Mouse (Mus musculus): ENCODE data around the gene Ptpn6. TPM values are rescaled to one million over a fixed set of nuclear protein-coding genes. Genes with fewer than 3 reads are reported as not detected.

The Ptpn6 gene
- polyA plus RNA-seq, 1 experiment from 2014 or later = 4.7 TPM

- Histone ChIP-seq H3K4me2 (ENCODE audit: low read length) (no peak overlapping the region), H3K9ac (ENCODE audit: low read length) (no peak overlapping the region), H3K4me1 (ENCODE audit: control insufficient read depth, insufficient read depth, low read length) (no peaks in the 10 kb centered on the region), H3K36me3 (ENCODE audit: control insufficient read depth, insufficient read depth, low read length) (no peaks in the 10 kb centered on the region), H3K27ac (ENCODE audit: low read depth, low read length) (no peak overlapping the region), H3K9me3 (replicated peaks; ENCODE audit: control insufficient read depth, low read length) (no peaks in the 10 kb centered on the region), H3K4me3 (ENCODE audit: low read depth, low read length) (no peak overlapping the region), H3K27me3 (replicated peaks; ENCODE audit: control insufficient read depth, insufficient read depth, low read length) (no peaks in the 10 kb centered on the region)
- ATAC-seq (no peak), DNase-seq (ENCODE audit: low spot score) (no peak)
- whole genome bisulfite sequencing = 91% methylated on average over 8 of the region's 8 CpGs
Observed at GRCm38 (mm10) chr6:124729850-124730705, 8.4 kb downstream of the Ptpn6 start.

DNA sequence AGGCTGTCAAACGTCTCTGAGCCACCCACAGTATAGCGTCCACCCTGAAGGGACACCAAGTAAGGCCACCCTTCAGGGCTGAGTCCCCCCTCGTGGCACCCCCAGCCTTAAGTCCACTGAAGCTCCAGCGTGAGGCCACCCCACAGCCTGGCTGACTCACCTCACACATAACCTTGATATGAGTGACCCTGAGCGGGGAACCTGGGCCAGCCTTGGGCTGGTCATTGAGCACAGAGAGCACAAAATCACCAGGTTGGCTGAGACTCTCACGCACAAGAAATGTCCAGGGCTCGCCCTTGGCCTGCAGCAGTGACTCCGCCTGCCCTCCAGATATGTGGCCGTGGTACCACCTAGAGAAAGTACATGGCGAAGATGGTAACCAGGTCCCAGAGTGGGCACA is 9.9 kb downstream of the Ptpn6 start:
- Histone ChIP-seq H3K27ac (ENCODE audit: low read depth, low read length) (no peak overlapping the region), H3K9me3 (replicated peaks; ENCODE audit: control insufficient read depth, low read length) (no peaks in the 10 kb centered on the region), H3K4me2 (ENCODE audit: low read length) (no peak overlapping the region), H3K9ac (ENCODE audit: low read length) (no peak overlapping the region), H3K4me1 (ENCODE audit: control insufficient read depth, insufficient read depth, low read length) (no peaks in the 10 kb centered on the region), H3K36me3 (ENCODE audit: control insufficient read depth, insufficient read depth, low read length) (no peaks in the 10 kb centered on the region), H3K4me3 (ENCODE audit: low read depth, low read length) (no peak overlapping the region), H3K27me3 (replicated peaks; ENCODE audit: control insufficient read depth, insufficient read depth, low read length) (no peaks in the 10 kb centered on the region)
- 89% methylated on average over 10 of the region's 10 CpGs for WGBS
- ATAC-seq (no peak), DNase-seq (ENCODE audit: low spot score) (no peak)

DNA sequence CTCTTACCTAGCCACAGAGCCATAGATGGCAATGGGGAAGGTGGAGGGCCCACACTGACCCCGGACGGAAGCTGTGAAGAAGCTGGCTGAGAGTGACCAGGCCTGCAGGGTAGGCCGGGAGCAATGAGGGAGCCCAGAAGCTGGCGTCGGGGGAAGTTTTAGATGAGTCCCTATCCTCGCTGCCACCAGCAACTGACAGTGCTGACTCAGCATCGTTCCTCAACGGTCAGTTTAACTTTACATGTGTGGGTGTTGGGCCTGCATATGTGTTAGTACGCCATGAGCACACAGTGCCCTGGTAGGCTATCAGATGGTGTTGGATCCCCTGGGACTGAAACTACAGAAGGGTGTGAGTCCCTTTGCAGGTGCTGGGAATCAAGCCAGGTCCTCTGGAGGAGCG is 14.0 kb downstream of the Ptpn6 start:
- Histone ChIP-seq H3K4me1 (ENCODE audit: control insufficient read depth, insufficient read depth, low read length) (no peaks in the 10 kb centered on the region), H3K27ac (ENCODE audit: low read depth, low read length) (no peak overlapping the region), H3K9ac (ENCODE audit: low read length) (no peak overlapping the region), H3K36me3 (ENCODE audit: control insufficient read depth, insufficient read depth, low read length) (no peaks in the 10 kb centered on the region), H3K4me3 (ENCODE audit: low read depth, low read length) (no peak overlapping the region), H3K27me3 (replicated peaks; ENCODE audit: control insufficient read depth, insufficient read depth, low read length) (no peaks in the 10 kb centered on the region), H3K4me2 (ENCODE audit: low read length) (no peak overlapping the region), H3K9me3 (replicated peaks; ENCODE audit: control insufficient read depth, low read length) (no peaks in the 10 kb centered on the region)
- ATAC-seq = no peak
- no peak for DNase-seq (ENCODE audit: low spot score)
- 90% methylated on average over 10 of the region's 10 CpGs for WGBS

- H3K27ac ChIP-seq (ENCODE audit: low read depth, low read length) = no peak overlapping the region
- H3K4me3 ChIP-seq (ENCODE audit: low read depth, low read length) = no peak overlapping the region
- no peaks in the 10 kb centered on the region for H3K4me1 ChIP-seq (ENCODE audit: control insufficient read depth, insufficient read depth, low read length)
- no peaks in the 10 kb centered on the region for H3K9me3 ChIP-seq (replicated peaks; ENCODE audit: control insufficient read depth, low read length)
- ATAC-seq (no peak), DNase-seq (ENCODE audit: low spot score) (no peak)
- WGBS = 85% methylated on average over 8 of the region's 8 CpGs
- no peak overlapping the region for H3K4me2 ChIP-seq (ENCODE audit: low read length)
- H3K27me3 ChIP-seq (replicated peaks; ENCODE audit: control insufficient read depth, insufficient read depth, low read length) = no peaks in the 10 kb centered on the region
- no peak overlapping the region for H3K9ac ChIP-seq (ENCODE audit: low read length)
- H3K36me3 ChIP-seq (ENCODE audit: control insufficient read depth, insufficient read depth, low read length) = no peaks in the 10 kb centered on the region
Observed at GRCm38 (mm10) chr6:124723541-124723940, 15.0 kb downstream of the Ptpn6 start.

GRCm38 (mm10) chr6:124722876-124723473 is 15.5 kb downstream of the Ptpn6 start:
- H3K27ac ChIP-seq (ENCODE audit: low read depth, low read length) = no peak overlapping the region
- ATAC-seq (no peak), DNase-seq (ENCODE audit: low spot score) (no peak)
- no peak overlapping the region for H3K4me2 ChIP-seq (ENCODE audit: low read length)
- H3K9me3 ChIP-seq (replicated peaks; ENCODE audit: control insufficient read depth, low read length) = no peaks in the 10 kb centered on the region
- H3K4me1 ChIP-seq (ENCODE audit: control insufficient read depth, insufficient read depth, low read length) = no peaks in the 10 kb centered on the region
- H3K4me3 ChIP-seq (ENCODE audit: low read depth, low read length) = no peak overlapping the region
- WGBS = 87% methylated on average over 6 of the region's 6 CpGs
- H3K9ac ChIP-seq (ENCODE audit: low read length) = no peak overlapping the region
- no peaks in the 10 kb centered on the region for H3K36me3 ChIP-seq (ENCODE audit: control insufficient read depth, insufficient read depth, low read length)
- H3K27me3 ChIP-seq (replicated peaks; ENCODE audit: control insufficient read depth, insufficient read depth, low read length) = no peaks in the 10 kb centered on the region

DNA sequence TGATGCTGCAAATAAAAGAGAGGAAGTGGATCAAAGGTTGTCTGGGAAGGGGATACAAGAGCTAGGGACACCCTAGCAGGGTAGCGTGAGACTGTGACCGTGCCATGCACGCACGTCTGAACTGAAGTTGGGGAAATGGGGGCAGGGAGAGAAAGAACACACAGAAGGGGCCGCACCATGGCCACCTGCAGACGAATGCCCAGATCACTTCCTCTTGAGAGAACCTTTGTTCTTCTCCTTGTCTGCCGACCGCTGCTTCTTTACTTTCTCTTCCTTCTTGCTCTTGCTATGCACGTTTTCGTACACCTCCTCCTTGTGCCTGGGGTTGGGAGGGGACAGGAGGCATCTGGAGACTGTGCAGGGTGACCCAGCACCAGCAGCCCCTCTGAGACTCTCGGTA is 17.6 kb downstream of the Ptpn6 start:
- Histone ChIP-seq H3K36me3 (ENCODE audit: control insufficient read depth, insufficient read depth, low read length) (peaks cover 19% of the 10 kb centered on the region), H3K9ac (ENCODE audit: low read length) (no peak overlapping the region), H3K4me2 (ENCODE audit: low read length) (no peak overlapping the region), H3K4me1 (ENCODE audit: control insufficient read depth, insufficient read depth, low read length) (no peaks in the 10 kb centered on the region), H3K27me3 (replicated peaks; ENCODE audit: control insufficient read depth, insufficient read depth, low read length) (no peaks in the 10 kb centered on the region), H3K27ac (ENCODE audit: low read depth, low read length) (no peak overlapping the region), H3K4me3 (ENCODE audit: low read depth, low read length) (no peak overlapping the region), H3K9me3 (replicated peaks; ENCODE audit: control insufficient read depth, low read length) (no peaks in the 10 kb centered on the region)
- WGBS = 45% methylated on average over 11 of the region's 11 CpGs
- no peak for DNase-seq (ENCODE audit: low spot score)
- ATAC-seq = no peak

DNA sequence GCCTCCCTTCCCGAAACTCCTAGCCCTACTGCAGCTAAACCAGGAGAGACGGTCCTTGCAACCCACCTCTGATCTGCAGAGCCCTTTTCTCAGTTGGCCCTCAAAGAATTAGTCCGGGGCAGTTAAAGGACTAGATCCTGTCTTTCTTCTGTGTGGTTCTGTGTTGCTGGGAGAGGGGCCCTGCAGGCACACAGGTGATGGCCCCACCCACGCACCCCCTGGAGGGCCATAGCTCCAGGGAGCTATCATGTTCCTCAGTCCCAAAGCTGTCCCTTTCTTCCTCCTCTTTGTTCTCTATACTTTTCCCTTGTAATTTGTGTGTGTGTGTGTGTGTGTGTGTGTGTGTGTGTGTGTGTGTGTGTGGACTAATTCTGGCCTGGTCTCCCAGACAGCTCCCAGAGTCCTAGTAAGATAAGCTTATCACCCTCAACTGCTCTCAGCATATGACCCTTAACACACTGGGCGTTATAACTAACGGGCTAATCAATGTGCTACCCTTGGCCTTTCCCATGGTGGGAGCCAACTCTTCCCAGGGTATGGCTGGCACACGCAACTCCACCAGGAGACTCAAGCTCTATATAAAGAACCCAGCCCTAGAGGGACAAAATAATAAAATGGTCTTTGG is 19.0 kb downstream of the Ptpn6 start:
- Histone ChIP-seq H3K9ac (ENCODE audit: low read length) (no peak overlapping the region), H3K36me3 (ENCODE audit: control insufficient read depth, insufficient read depth, low read length) (peaks cover 33% of the 10 kb centered on the region), H3K27me3 (replicated peaks; ENCODE audit: control insufficient read depth, insufficient read depth, low read length) (no peaks in the 10 kb centered on the region), H3K4me1 (ENCODE audit: control insufficient read depth, insufficient read depth, low read length) (no peaks in the 10 kb centered on the region), H3K4me2 (ENCODE audit: low read length) (no peak overlapping the region), H3K9me3 (replicated peaks; ENCODE audit: control insufficient read depth, low read length) (no peaks in the 10 kb centered on the region), H3K4me3 (ENCODE audit: low read depth, low read length) (no peak overlapping the region), H3K27ac (ENCODE audit: low read depth, low read length) (no peak overlapping the region)
- 77% methylated on average over 7 of the region's 7 CpGs for WGBS
- no peak for ATAC-seq
- no peak for DNase-seq (ENCODE audit: low spot score)

DNA sequence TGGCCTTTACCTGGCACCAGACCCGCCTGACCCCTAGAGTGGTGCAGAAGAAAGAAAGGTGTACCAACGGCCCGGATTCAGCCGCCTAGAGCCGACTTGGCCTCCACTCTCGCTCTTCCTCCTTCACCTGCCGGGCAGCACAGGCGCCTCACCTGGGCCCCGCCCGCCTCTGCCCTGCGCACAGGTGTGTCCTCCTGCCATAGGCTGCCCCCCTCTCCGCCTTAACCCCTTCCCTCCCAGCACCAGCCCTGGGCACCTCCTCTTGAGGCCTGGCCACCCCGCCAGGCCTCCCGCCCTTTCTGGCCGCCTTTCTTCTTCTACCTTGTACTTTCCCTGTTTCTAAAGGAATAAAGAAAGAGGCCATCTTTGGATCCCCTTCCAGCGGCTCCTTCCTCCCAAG is 19.8 kb downstream of the Ptpn6 start:
- H3K9ac ChIP-seq (ENCODE audit: low read length) = no peak overlapping the region

DNA sequence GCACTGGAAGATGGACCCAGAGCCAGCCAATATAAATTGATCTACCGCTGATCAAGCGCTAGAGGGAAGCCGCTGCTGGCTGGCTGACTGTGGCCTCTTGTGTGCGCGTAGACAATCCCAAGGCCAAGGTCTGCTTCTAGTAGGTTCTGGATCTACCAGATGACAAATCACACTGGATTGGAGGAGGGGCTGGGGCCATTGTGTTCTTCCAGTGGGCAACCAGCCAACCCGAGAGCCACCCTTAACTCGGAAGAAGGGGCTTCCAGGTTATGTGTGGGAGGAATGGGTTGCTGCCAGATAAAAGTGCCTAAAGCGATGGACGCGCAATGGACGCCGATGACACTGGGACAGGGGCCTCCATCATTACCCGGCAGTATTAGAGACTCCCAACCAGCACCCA is 20.5 kb downstream of the Ptpn6 start:
- H3K27me3 ChIP-seq (replicated peaks; ENCODE audit: control insufficient read depth, insufficient read depth, low read length) = no peaks in the 10 kb centered on the region
- H3K4me3 ChIP-seq (ENCODE audit: low read depth, low read length) = no peak overlapping the region
- ATAC-seq = no peak
- no peak for DNase-seq (ENCODE audit: low spot score)
- H3K27ac ChIP-seq (ENCODE audit: low read depth, low read length) = no peak overlapping the region
- WGBS = 79% methylated on average over 13 of the region's 13 CpGs
- H3K4me2 ChIP-seq (ENCODE audit: low read length) = no peak overlapping the region
- H3K9me3 ChIP-seq (replicated peaks; ENCODE audit: control insufficient read depth, low read length) = no peaks in the 10 kb centered on the region
- H3K9ac ChIP-seq (ENCODE audit: low read length) = no peak overlapping the region
- H3K36me3 ChIP-seq (ENCODE audit: control insufficient read depth, insufficient read depth, low read length) = peaks cover 36% of the 10 kb centered on the region
- peaks cover 6% of the 10 kb centered on the region for H3K4me1 ChIP-seq (ENCODE audit: control insufficient read depth, insufficient read depth, low read length)

More for the DNA sequence above, 19.8 kb downstream of the Ptpn6 start:
- Histone ChIP-seq H3K9me3 (replicated peaks; ENCODE audit: control insufficient read depth, low read length) (no peaks in the 10 kb centered on the region), H3K4me1 (ENCODE audit: control insufficient read depth, insufficient read depth, low read length) (no peaks in the 10 kb centered on the region), H3K4me3 (ENCODE audit: low read depth, low read length) (no peak overlapping the region), H3K36me3 (ENCODE audit: control insufficient read depth, insufficient read depth, low read length) (peaks cover 36% of the 10 kb centered on the region), H3K4me2 (ENCODE audit: low read length) (no peak overlapping the region), H3K27ac (ENCODE audit: low read depth, low read length) (no peak overlapping the region), H3K27me3 (replicated peaks; ENCODE audit: control insufficient read depth, insufficient read depth, low read length) (no peaks in the 10 kb centered on the region)
- WGBS = 60% methylated on average over 15 of the region's 16 CpGs
- DNase-seq (ENCODE audit: low spot score) (no peak), ATAC-seq (no peak)

Data from forebrain, embryonic 14.5 days (tissue).